Mouse (Mus musculus): Measurements from ENCODE around the gene Fgfr2. TPM values are rescaled to one million over a fixed set of nuclear protein-coding genes. Genes with fewer than 3 reads are reported as not detected.

The Fgfr2 gene
- total and polyA plus RNA-seq, 2 experiments from 2014 or later, result 17.1 to 47.6 TPM

DNA sequence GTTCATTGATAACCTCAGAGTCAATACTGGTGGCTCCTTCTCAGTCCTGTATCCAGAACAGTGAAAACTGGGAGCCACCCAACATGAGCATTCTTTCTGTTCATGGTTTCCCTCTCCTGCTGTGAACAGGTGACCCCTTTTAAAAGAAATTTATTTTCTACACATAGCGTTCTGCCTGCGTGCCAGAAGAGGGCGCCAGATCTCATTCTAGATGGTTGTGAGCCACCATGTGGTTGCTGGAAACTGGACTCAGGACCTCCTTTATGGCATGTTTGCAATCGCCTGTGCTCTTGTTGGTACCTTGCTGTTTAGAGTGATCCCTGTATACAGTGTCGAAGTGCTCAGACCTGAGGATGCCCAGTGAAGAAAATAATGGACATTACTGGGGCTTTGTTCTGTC, 2458.5 kb downstream of the Fgfr2 start:
- 93% methylated on average over 5 of the region's 5 CpGs for WGBS
- peak; percentile 17; the same call in 1 of the 2 replicates for TF ChIP-seq CTCF (IDR thresholded peaks at IDR 0.05; ENCODE audit: low read depth)
- H3K4me2 ChIP-seq (ENCODE audit: low read depth), result no peak overlapping the region
- no peaks in the 10 kb centered on the region for H3K36me3 ChIP-seq (ENCODE audit: insufficient read depth)
- peaks cover 7% of the 10 kb centered on the region; the same call in 1 of the 2 replicates for H3K4me1 ChIP-seq (ENCODE audit: insufficient read depth)
- H3K9ac ChIP-seq, result no peak overlapping the region
- no peaks in the 10 kb centered on the region for H3K9me3 ChIP-seq (ENCODE audit: low read length)
- DNase-seq, result no peak
- ATAC-seq, result no peak
- no peaks in the 10 kb centered on the region for H3K27me3 ChIP-seq (ENCODE audit: insufficient read depth, low read length)
- no peak overlapping the region for H3K27ac ChIP-seq (ENCODE audit: low read depth, low read length)
- no peak overlapping the region for H3K4me3 ChIP-seq (ENCODE audit: low read depth, low read length)

- Histone ChIP-seq H3K27ac (ENCODE audit: low read depth, low read length) (no peak overlapping the region), H3K9ac (no peak overlapping the region), H3K27me3 (ENCODE audit: insufficient read depth, low read length) (no peaks in the 10 kb centered on the region), H3K4me1 (ENCODE audit: insufficient read depth) (0 out of 2 replicates have a peak, but pooled peaks cover 1% of the 10 kb centered on the region), H3K4me2 (ENCODE audit: low read depth) (no peak overlapping the region), H3K4me3 (ENCODE audit: low read depth, low read length) (no peak overlapping the region), H3K9me3 (ENCODE audit: low read length) (no peaks in the 10 kb centered on the region), H3K36me3 (ENCODE audit: insufficient read depth) (no peaks in the 10 kb centered on the region)
- 98% methylated on average over 5 of the region's 5 CpGs for WGBS
- ATAC-seq (no peak), DNase-seq (no peak)
- no peak for TF ChIP-seq CTCF (IDR thresholded peaks at IDR 0.05; ENCODE audit: low read depth)
These were observed 2459.1 kb downstream of the Fgfr2 start for GRCm38 (mm10) chr7:130664037-130664436.

- H3K4me2 ChIP-seq (ENCODE audit: low read depth), result no peak overlapping the region
- no peaks in the 10 kb centered on the region for H3K27me3 ChIP-seq (ENCODE audit: insufficient read depth, low read length)
- H3K36me3 ChIP-seq (ENCODE audit: insufficient read depth), result no peaks in the 10 kb centered on the region
- no peak overlapping the region for H3K4me3 ChIP-seq (ENCODE audit: low read depth, low read length)
- TF ChIP-seq CTCF (IDR thresholded peaks at IDR 0.05; ENCODE audit: low read depth), result no peak
- DNase-seq (no peak), ATAC-seq (no peak)
- no peak overlapping the region for H3K9ac ChIP-seq
- no peaks in the 10 kb centered on the region for H3K4me1 ChIP-seq (ENCODE audit: insufficient read depth)
- H3K27ac ChIP-seq (ENCODE audit: low read depth, low read length), result no peak overlapping the region
- H3K9me3 ChIP-seq (ENCODE audit: low read length), result no peaks in the 10 kb centered on the region
- 73% methylated on average over 4 of the region's 4 CpGs for WGBS
These were observed 2460.3 kb downstream of the Fgfr2 start for GRCm38 (mm10) chr7:130662869-130663268.

DNA sequence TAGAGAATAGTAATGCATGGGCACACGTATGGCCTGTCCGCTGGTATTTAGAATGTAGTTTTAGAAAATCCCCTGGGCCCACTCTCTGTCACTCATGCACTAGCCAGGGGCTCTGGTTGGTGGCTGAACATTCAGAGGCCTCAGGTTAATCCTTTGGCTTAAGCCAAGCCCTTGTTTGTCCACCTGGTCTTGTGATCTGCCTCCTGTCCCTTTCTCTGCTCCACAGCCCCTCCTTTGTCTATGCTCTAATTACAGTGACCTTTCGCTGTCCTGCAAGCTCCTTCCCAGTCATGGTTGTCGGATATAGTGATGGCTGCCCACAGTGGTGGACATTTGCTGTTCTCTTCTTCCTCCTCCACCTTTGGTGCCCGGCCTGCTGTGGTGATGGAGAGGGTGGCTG, 2460.9 kb downstream of the Fgfr2 start:
- no peak overlapping the region for H3K27ac ChIP-seq (ENCODE audit: low read depth, low read length)
- WGBS, result 65% methylated on average over 5 of the region's 5 CpGs
- H3K4me3 ChIP-seq (ENCODE audit: low read depth, low read length), result no peak overlapping the region
- H3K9me3 ChIP-seq (ENCODE audit: low read length), result no peaks in the 10 kb centered on the region
- no peaks in the 10 kb centered on the region for H3K4me1 ChIP-seq (ENCODE audit: insufficient read depth)
- no peak for ATAC-seq
- no peaks in the 10 kb centered on the region for H3K36me3 ChIP-seq (ENCODE audit: insufficient read depth)
- no peak for TF ChIP-seq CTCF (IDR thresholded peaks at IDR 0.05; ENCODE audit: low read depth)
- H3K9ac ChIP-seq, result no peak overlapping the region
- H3K4me2 ChIP-seq (ENCODE audit: low read depth), result no peak overlapping the region
- no peak for DNase-seq
- H3K27me3 ChIP-seq (ENCODE audit: insufficient read depth, low read length), result no peaks in the 10 kb centered on the region

DNA sequence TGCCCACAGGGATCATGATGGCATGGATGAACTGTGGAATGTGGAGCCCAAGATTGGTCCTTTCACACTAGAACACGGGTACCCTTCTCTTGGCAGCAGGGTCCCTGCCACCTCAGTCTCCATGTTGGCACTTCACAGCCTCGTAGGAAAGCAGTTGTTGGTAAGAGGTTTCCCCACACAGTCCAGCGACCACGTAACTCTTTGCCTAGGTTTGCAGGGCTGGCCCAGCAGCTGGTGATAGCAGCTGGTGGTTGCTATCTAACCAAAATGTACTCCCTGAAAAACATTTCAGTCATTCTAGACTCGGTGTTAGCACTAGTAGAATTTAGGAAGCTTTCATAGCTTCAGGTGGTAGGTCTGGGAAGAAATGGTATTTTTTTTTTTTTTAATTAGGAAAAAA, 2464.0 kb downstream of the Fgfr2 start:
- H3K9me3 ChIP-seq (ENCODE audit: low read length), result no peaks in the 10 kb centered on the region
- no peak for DNase-seq
- H3K27me3 ChIP-seq (ENCODE audit: insufficient read depth, low read length), result no peaks in the 10 kb centered on the region
- H3K36me3 ChIP-seq (ENCODE audit: insufficient read depth), result no peaks in the 10 kb centered on the region
- no peak overlapping the region for H3K4me3 ChIP-seq (ENCODE audit: low read depth, low read length)
- no peak for ATAC-seq
- no peak overlapping the region for H3K4me2 ChIP-seq (ENCODE audit: low read depth)
- 93% methylated on average over 5 of the region's 5 CpGs for WGBS
- no peak for TF ChIP-seq CTCF (IDR thresholded peaks at IDR 0.05; ENCODE audit: low read depth)
- H3K9ac ChIP-seq, result no peak overlapping the region
- H3K4me1 ChIP-seq (ENCODE audit: insufficient read depth), result no peaks in the 10 kb centered on the region
- H3K27ac ChIP-seq (ENCODE audit: low read depth, low read length), result no peak overlapping the region

DNA sequence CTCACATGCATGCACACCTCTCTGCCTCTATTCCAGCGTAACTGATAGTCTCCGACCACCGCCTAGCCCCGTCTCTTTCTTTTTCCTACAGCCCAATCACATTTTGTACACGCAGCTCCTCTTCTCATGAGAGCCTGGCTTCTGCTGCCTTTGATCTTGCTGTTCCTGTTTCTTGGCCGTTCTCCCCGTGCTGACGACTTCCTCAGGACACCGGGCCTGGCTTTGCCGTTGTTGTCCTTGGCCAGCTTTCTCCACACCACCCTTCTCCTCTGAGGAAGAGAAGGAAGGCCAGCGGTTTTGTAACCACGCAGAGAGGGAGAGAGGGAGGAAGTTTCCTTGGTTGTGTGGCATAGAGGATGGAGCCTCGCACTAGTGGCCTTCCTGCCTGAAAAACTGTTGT, 2465.4 kb downstream of the Fgfr2 start:
- DNase-seq (no peak), ATAC-seq (no peak)
- 88% methylated on average over 13 of the region's 13 CpGs for WGBS
- Histone ChIP-seq H3K4me3 (ENCODE audit: low read depth, low read length) (no peak overlapping the region), H3K27me3 (ENCODE audit: insufficient read depth, low read length) (no peaks in the 10 kb centered on the region), H3K4me1 (ENCODE audit: insufficient read depth) (no peaks in the 10 kb centered on the region), H3K36me3 (ENCODE audit: insufficient read depth) (no peaks in the 10 kb centered on the region), H3K4me2 (ENCODE audit: low read depth) (no peak overlapping the region), H3K9ac (no peak overlapping the region), H3K27ac (ENCODE audit: low read depth, low read length) (no peak overlapping the region), H3K9me3 (ENCODE audit: low read length) (no peaks in the 10 kb centered on the region)
- no peak for TF ChIP-seq CTCF (IDR thresholded peaks at IDR 0.05; ENCODE audit: low read depth)

DNA sequence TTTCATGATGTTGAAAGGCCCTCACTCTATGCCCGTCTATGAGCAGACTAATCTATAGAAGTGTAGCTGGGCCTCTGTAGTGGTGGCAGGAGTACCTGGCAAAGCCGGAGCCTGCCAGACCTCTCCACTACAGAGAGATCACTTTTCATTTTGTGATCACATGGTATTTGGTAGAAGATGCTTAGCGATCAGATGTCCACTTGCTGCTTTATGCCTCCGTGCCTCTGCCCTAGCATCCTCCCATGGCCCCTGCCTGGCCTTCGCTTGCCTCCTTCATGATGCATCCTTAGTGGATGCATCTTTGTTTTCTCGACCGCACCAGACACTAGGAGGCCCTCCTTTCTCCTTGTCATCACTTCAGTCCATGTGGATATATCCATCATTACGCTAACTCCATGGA, 2466.2 kb downstream of the Fgfr2 start:
- no peak overlapping the region for H3K4me2 ChIP-seq (ENCODE audit: low read depth)
- H3K27ac ChIP-seq (ENCODE audit: low read depth, low read length), result no peak overlapping the region
- DNase-seq (no peak), ATAC-seq (no peak)
- no peaks in the 10 kb centered on the region for H3K27me3 ChIP-seq (ENCODE audit: insufficient read depth, low read length)
- TF ChIP-seq CTCF (IDR thresholded peaks at IDR 0.05; ENCODE audit: low read depth), result no peak
- no peak overlapping the region for H3K9ac ChIP-seq
- no peak overlapping the region for H3K4me3 ChIP-seq (ENCODE audit: low read depth, low read length)
- H3K4me1 ChIP-seq (ENCODE audit: insufficient read depth), result no peaks in the 10 kb centered on the region
- no peaks in the 10 kb centered on the region for H3K36me3 ChIP-seq (ENCODE audit: insufficient read depth)
- WGBS, result 94% methylated on average over 8 of the region's 8 CpGs
- no peaks in the 10 kb centered on the region for H3K9me3 ChIP-seq (ENCODE audit: low read length)

GRCm38 (mm10) chr7:130654562-130654961, 2468.6 kb downstream of the Fgfr2 start:
- Histone ChIP-seq H3K4me2 (ENCODE audit: low read depth) (no peak overlapping the region), H3K4me3 (ENCODE audit: low read depth, low read length) (no peak overlapping the region), H3K9ac (no peak overlapping the region), H3K9me3 (ENCODE audit: low read length) (no peaks in the 10 kb centered on the region), H3K4me1 (ENCODE audit: insufficient read depth) (no peaks in the 10 kb centered on the region), H3K27ac (ENCODE audit: low read depth, low read length) (no peak overlapping the region), H3K27me3 (ENCODE audit: insufficient read depth, low read length) (no peaks in the 10 kb centered on the region), H3K36me3 (ENCODE audit: insufficient read depth) (no peaks in the 10 kb centered on the region)
- no peak for TF ChIP-seq CTCF (IDR thresholded peaks at IDR 0.05; ENCODE audit: low read depth)
- 77% methylated on average over 2 of the region's 2 CpGs for WGBS
- no peak for ATAC-seq
- no peak for DNase-seq

Data from forebrain, postnatal 0 days (tissue).